Mouse (Mus musculus): ENCODE data around the gene Nol4l. TPM values are rescaled to one million over a fixed set of nuclear protein-coding genes. Genes with fewer than 3 reads are reported as not detected.
A peak's percentile ranks its signal among the peaks of the same experiment; 100 is the strongest.
"Not testable (repeated sequence)": the region's sequence is repeated elsewhere in the genome, so short reads cannot be mapped to it uniquely, and the experiment has no call there.

Gene Nol4l
- polyA plus RNA-seq, 1 experiment from 2014 or later = 23.5 TPM

DNA sequence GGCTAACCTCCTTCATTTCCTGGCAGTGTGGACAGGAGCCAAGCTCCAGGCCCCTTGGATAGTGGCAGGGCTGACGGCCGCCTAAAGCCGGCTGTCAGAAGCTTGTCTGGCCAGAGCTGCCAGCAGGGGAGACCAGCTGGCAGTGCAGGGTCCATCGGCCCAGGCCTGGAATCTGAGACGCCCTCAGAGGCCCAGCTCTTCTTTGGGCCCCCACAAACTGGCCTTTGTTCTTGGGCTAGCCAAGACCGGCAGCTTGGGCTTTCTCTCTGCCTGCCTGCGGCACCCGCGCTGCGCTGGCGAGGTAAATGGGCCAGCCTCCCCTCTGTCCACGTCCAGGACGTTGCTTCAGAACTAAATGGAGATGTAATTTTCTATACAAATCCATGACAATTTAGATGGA lies 32.9 kb downstream of the Nol4l start:
- Histone ChIP-seq H3K9me3 (no peaks in the 10 kb centered on the region), H3K4me1 (peaks cover 70% of the 10 kb centered on the region), H3K36me3 (replicated peaks) (no peaks in the 10 kb centered on the region), H3K27ac (replicated peaks) (peak overlapping the region; percentile 85), H3K27me3 (replicated peaks; ENCODE audit: low read depth, poor library complexity, severe bottlenecking) (peaks cover 30% of the 10 kb centered on the region), H3K4me3 (peak overlapping the region; percentile 28; the same call in 1 of the 2 replicates)
- DNase-seq (ENCODE audit: low spot score) = peak; percentile 77
- 13% methylated on average over 13 of the region's 13 CpGs for WGBS

DNA sequence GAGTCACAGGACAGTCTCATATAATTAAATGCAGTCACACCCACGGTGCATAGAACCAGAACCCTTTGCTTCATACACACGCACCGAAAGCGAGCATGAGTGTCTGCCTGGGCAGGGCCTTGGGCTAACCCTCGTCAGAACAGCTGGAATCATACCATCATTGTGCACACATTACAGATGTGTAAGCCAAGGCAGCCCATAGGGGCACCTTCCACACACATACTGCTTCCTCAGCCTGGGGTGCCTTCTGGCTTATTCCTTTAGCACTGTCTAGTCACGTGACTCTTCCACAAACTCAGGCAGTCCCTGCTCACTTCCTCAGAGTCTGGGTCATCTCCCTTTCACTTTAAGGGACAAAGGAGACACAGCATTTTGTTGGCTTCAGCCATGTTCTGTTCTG lies 33.5 kb downstream of the Nol4l start:
- H3K27ac ChIP-seq (replicated peaks) = peak overlapping the region; percentile 85
- 80% methylated on average over 6 of the region's 6 CpGs for WGBS
- no peak for DNase-seq (ENCODE audit: low spot score)
- 0 out of 2 replicates have a peak overlapping the region, but pooled peaks have one; percentile 28 for H3K4me3 ChIP-seq
- peaks cover 36% of the 10 kb centered on the region for H3K27me3 ChIP-seq (replicated peaks; ENCODE audit: low read depth, poor library complexity, severe bottlenecking)
- no peaks in the 10 kb centered on the region for H3K36me3 ChIP-seq (replicated peaks)
- peaks cover 76% of the 10 kb centered on the region for H3K4me1 ChIP-seq
- H3K9me3 ChIP-seq = no peaks in the 10 kb centered on the region

DNA sequence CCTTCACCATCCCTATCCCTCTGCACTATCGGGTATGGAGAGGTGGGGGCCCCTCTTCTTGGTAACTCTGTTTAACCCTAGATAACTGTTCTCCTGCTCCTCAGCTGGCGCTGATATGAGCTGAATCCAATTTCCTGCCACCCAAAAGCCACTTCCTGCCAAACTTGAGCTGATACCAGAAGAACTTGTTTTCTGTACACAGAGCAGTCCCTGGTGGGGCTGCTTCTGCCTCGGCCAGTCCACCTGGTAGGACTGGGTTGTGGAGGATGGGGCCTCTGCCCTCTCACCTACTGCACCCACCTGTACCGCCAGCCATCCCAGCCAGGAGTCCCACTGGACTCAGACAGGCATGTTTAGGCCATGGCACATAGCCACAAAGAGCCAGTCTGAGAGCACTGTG lies 34.0 kb downstream of the Nol4l start:
- peaks cover 41% of the 10 kb centered on the region for H3K27me3 ChIP-seq (replicated peaks; ENCODE audit: low read depth, poor library complexity, severe bottlenecking)
- H3K36me3 ChIP-seq (replicated peaks) = no peaks in the 10 kb centered on the region
- H3K4me1 ChIP-seq = peaks cover 77% of the 10 kb centered on the region
- no peak overlapping the region for H3K4me3 ChIP-seq
- 75% methylated on average over 4 of the region's 4 CpGs for WGBS
- no peak for DNase-seq (ENCODE audit: low spot score)
- no peaks in the 10 kb centered on the region for H3K9me3 ChIP-seq
- H3K27ac ChIP-seq (replicated peaks) = peak overlapping the region; percentile 85

DNA sequence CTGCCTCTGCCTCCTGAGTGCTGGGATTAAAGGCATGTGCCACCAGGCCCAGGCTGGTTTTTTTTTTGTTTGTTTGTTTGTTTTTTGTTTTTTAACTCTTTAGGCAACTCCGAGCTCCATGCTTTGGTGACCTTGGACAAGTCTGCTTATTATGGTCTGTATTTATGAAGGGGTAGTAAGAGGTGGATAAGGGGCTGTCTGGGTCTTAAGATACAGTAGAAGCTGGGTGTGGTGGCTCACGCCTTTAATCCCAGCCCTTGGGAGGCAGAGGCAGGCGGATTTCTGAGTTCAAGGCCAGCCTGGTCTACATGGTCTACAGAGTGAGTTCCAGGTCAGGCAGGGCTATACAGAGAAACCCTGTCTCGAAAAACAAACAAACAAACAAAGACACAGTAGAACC lies 34.4 kb downstream of the Nol4l start:
- H3K4me1 ChIP-seq = peaks cover 79% of the 10 kb centered on the region

DNA sequence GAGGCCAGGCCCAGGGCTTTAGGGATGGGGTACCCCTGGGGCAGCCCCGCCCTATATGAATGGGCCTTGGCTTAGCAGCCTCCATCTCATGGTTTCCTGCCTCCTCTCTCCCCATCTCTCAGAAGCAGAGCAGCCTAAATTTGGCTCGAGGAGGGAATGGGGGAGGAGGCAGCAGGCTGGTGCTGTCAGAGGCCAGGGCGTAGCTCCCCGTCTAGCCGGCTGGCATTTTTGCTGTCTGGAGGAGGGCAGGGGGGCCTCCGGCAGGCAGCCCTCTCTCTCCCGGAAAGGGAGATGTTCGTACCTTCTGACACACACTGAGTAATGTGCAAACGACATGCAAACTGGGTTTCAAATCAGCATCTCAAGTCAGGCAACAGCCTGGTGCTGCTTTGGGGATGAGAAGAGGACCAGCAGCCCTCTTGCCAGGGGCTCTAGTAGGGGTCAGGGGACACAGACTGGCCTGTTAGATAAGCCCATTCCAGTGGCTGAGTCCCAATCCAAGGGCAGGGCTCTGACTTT lies 35.4 kb downstream of the Nol4l start:
- H3K27me3 ChIP-seq (replicated peaks; ENCODE audit: low read depth, poor library complexity, severe bottlenecking) = peaks cover 56% of the 10 kb centered on the region
- DNase-seq (ENCODE audit: low spot score) = peak; percentile 68
- H3K4me3 ChIP-seq = peak overlapping the region; percentile 76
- 15% methylated on average over 9 of the region's 9 CpGs for WGBS
- no peaks in the 10 kb centered on the region for H3K9me3 ChIP-seq
- no peaks in the 10 kb centered on the region for H3K36me3 ChIP-seq (replicated peaks)
- peak overlapping the region; percentile 81 for H3K27ac ChIP-seq (replicated peaks)
- H3K4me1 ChIP-seq = peaks cover 79% of the 10 kb centered on the region

More for the DNA sequence above, 34.4 kb downstream of the Nol4l start:
- not testable (repeated sequence) for DNase-seq (ENCODE audit: low spot score); H3K9me3 ChIP-seq; H3K4me3 ChIP-seq; H3K36me3 ChIP-seq (replicated peaks)
- peak overlapping the region; percentile 85 for H3K27ac ChIP-seq (replicated peaks)
- WGBS = 88% methylated on average over 4 of the region's 4 CpGs
- H3K27me3 ChIP-seq (replicated peaks; ENCODE audit: low read depth, poor library complexity, severe bottlenecking) = peaks cover 45% of the 10 kb centered on the region

DNA sequence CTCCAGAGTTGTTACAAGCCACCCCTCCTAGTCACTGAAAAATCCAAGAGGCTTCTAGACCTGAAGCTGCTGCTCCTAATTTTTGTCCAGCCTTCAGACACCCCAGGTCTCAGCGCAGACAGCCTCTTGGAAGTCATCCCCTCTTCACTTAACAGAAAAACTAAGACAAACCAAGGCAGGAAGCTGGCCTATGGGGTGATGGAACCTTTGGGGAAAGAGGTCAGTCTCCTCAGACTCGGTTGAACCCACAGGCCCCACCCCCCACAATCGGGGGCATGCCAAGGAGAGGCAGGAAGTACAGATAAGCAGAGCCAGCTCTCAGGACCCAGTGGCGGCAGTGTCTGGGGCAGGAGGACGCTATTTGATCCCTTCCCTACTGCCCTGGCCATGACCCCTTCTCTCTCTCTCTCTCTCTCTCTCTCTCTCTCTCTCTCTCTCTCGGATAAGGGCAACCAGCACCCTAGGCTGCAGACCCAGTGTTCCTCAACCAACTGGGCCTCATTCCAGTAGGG lies 35.9 kb downstream of the Nol4l start:
- Histone ChIP-seq H3K27ac (replicated peaks) (peak overlapping the region; percentile 81), H3K4me1 (peaks cover 77% of the 10 kb centered on the region), H3K4me3 (peak overlapping the region; percentile 76), H3K36me3 (replicated peaks) (no peaks in the 10 kb centered on the region), H3K27me3 (replicated peaks; ENCODE audit: low read depth, poor library complexity, severe bottlenecking) (peaks cover 61% of the 10 kb centered on the region), H3K9me3 (no peaks in the 10 kb centered on the region)
- 7% methylated on average over 6 of the region's 6 CpGs for WGBS
- peak; percentile 77 for DNase-seq (ENCODE audit: low spot score)

DNA sequence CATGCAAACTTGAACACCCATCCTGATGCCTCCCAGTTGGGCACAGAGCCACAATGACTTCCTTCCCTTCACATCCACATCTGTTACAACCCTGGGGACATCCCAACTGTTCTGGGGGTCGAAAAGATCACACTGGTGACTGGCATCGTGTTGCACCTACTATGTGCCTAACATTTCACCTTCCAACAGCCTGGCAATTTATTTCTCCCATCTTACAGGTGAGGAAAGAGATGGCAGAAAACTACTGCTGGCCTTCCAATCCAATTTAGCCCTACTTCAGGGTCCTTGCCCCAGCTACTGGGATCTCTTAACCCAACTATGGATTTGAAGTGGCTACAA lies 36.4 kb downstream of the Nol4l start:
- Histone ChIP-seq H3K36me3 (replicated peaks) (no peaks in the 10 kb centered on the region), H3K4me1 (peaks cover 74% of the 10 kb centered on the region), H3K9me3 (no peaks in the 10 kb centered on the region), H3K27ac (replicated peaks) (peak overlapping the region; percentile 81), H3K27me3 (replicated peaks; ENCODE audit: low read depth, poor library complexity, severe bottlenecking) (peaks cover 62% of the 10 kb centered on the region), H3K4me3 (peak overlapping the region; percentile 76)
- no peak for DNase-seq (ENCODE audit: low spot score)
- WGBS = 26% methylated on average over 2 of the region's 2 CpGs

DNA sequence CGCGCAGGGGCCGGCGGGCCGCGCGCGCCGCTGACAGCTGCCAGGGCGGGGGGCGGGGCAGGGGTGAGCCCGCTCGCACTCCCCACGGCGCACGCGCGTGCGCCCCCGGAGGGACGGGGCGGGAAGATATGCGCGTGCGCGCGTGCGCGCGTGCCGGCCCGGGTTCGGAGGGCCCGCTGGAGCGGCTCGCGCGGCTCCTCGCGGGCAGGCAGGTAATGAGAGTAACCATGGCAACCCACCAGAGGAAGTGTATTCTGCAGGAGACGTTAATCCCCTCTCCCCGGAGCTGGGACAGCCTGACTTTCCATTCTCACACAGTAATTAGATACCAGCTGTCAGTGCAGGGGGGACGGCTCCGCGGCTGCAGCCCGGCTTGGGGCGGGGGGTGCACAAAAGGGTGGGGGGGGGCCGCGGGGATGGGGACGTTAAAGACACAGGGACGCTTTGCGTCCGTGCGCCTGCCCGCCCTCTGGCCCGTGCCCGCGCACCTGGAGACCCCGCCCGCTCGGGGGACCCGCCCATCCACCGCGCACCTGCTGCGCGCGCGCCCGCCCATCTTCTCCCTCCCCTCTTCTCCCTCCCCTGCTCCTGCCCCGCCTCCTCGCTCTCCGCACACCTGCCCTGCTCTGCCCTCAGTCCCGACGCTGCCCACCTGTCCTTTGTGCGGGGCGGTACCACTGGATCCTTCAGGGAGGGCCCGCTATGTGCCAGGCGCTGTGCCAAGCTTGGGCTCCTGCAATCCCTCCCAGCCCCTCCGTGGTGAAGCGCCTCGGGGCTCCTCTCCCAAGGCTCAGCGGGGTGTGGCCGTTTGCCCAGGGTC lies 37.0 kb downstream of the Nol4l start, which contains the start of gene 4930404H24Rik:
Gene 4930404H24Rik (plus strand): TSS at position 218 of the 820 bp plus-strand sequence.
- Histone ChIP-seq H3K9me3 (no peaks in the 10 kb centered on the region), H3K27ac (replicated peaks) (peak within 1 kb of the TSS; percentile 81), H3K36me3 (replicated peaks) (no peaks in the 10 kb centered on the region), H3K4me1 (peaks cover 69% of the 10 kb centered on the region), H3K4me3 (peak within 1 kb of the TSS; percentile 76), H3K27me3 (replicated peaks; ENCODE audit: low read depth, poor library complexity, severe bottlenecking) (peaks cover 62% of the 10 kb centered on the region)
- WGBS = under 1% methylated on average over 83 of the region's 83 CpGs
- DNase-seq (ENCODE audit: low spot score) = peak; percentile 89

DNA sequence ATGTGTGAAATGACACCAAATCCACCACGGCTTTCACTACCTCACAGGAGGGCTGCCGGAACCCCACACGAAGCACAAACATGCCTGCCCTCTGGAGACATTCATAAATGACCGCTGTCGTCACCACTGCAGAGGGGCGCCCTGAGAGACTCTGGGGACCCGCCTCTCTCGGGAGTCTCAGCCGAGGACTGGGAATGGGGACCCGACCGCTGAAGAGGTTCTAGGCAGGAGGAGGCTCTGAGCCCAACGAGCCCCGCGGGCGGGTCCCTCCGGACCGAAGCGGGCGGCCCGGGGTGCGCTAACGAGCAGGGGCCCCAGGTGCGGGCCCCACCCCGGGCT lies 37.6 kb downstream of the Nol4l start:
- DNase-seq (ENCODE audit: low spot score) = peak; percentile 42
- H3K27me3 ChIP-seq (replicated peaks; ENCODE audit: low read depth, poor library complexity, severe bottlenecking) = peaks cover 60% of the 10 kb centered on the region
- 1% methylated on average over 24 of the region's 24 CpGs for WGBS
- H3K4me1 ChIP-seq = peaks cover 63% of the 10 kb centered on the region
- peak overlapping the region; percentile 76 for H3K4me3 ChIP-seq
- peak overlapping the region; percentile 81 for H3K27ac ChIP-seq (replicated peaks)
- H3K36me3 ChIP-seq (replicated peaks) = no peaks in the 10 kb centered on the region
- H3K9me3 ChIP-seq = no peaks in the 10 kb centered on the region

DNA sequence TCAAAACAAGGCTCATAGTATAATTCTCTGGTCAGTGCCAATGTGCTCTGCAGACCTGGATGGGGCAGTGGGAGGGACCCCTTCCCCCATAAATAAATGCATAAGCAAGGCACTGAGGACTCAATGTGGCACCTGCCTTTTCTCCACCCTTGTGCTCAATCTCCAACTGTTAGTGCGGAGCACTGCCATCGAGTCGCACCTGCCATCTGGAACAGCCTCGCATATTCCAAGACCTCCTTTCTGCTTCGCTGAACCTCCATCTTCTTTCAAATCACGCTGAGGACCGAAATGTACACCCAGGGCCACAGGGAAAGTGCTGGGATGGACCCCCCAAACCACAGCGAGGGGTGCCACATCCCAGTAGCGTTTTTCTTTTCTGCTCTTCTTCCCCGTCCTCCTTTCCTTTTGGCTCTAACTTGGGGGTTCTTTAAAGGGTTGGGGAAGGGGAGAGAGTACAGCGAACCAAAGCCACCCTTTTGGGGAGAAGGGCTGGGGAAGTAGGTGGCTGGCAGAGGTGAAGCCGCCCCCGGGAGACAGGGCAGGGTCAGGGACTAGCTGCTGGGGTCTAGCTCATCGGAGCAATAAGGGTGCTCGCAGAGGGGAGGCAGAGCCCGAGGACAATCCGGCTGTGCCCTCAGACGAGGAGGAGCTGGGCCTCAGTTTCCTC lies 38.1 kb downstream of the Nol4l start:
- peak overlapping the region; percentile 81 for H3K27ac ChIP-seq (replicated peaks)
- peak overlapping the region; percentile 76 for H3K4me3 ChIP-seq
- H3K27me3 ChIP-seq (replicated peaks; ENCODE audit: low read depth, poor library complexity, severe bottlenecking) = peaks cover 60% of the 10 kb centered on the region
- no peaks in the 10 kb centered on the region for H3K36me3 ChIP-seq (replicated peaks)
- no peaks in the 10 kb centered on the region for H3K9me3 ChIP-seq
- 10% methylated on average over 18 of the region's 18 CpGs for WGBS
- H3K4me1 ChIP-seq = peaks cover 58% of the 10 kb centered on the region
- DNase-seq (ENCODE audit: low spot score) = no peak

DNA sequence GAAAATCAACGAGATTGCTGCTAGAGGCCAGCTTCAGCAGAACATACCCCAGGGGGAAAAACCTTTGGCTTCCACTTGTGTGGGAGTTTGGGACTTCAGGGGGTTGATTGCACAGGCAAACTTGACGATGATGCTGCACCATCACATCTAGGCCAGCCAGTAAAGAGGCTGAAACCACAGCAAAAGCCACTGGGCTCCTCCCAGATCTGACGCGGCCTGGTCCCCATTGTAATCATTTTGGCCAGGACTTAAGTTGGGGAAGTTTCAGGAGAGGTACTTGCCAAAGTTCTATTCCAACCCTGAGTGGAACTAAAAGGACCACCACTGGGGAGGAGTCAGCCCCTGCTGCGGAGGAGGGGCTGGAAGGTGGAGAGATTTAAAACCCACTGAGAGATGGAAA lies 38.8 kb downstream of the Nol4l start:
- 21% methylated on average over 5 of the region's 5 CpGs for WGBS
- H3K4me1 ChIP-seq = peaks cover 51% of the 10 kb centered on the region
- DNase-seq (ENCODE audit: low spot score) = no peak
- peaks cover 60% of the 10 kb centered on the region for H3K27me3 ChIP-seq (replicated peaks; ENCODE audit: low read depth, poor library complexity, severe bottlenecking)
- H3K4me3 ChIP-seq = peak overlapping the region; percentile 76; the same call in 1 of the 2 replicates
- no peak overlapping the region for H3K27ac ChIP-seq (replicated peaks)
- H3K36me3 ChIP-seq (replicated peaks) = no peaks in the 10 kb centered on the region
- H3K9me3 ChIP-seq = no peaks in the 10 kb centered on the region

DNA sequence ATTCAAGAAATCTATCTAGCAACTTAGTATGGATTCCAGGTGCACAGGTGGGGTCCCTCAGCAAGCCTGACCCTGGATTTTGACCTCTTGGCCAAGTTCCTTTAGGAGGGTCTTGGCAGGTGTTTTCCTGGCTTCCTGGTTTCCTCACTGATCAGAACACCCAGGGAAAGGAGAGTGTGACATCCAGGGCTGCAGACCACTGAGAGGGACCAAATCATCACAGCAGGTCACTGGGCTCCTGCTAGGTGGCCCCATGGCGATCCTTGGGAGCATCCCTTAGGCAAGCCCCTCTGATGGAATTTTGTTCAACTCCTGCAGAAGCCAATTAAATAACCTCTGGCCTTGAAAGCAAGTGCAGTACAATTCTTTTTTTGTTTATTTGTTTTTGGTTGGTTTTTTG lies 39.7 kb downstream of the Nol4l start:
- Histone ChIP-seq H3K4me3 (no peak overlapping the region), H3K27ac (replicated peaks) (no peak overlapping the region), H3K27me3 (replicated peaks; ENCODE audit: low read depth, poor library complexity, severe bottlenecking) (peaks cover 60% of the 10 kb centered on the region), H3K9me3 (no peaks in the 10 kb centered on the region), H3K36me3 (replicated peaks) (no peaks in the 10 kb centered on the region), H3K4me1 (peaks cover 44% of the 10 kb centered on the region)
- WGBS = 70% methylated on average over 1 of the region's 1 CpGs
- no peak for DNase-seq (ENCODE audit: low spot score)
